Mouse (Mus musculus) gastrocnemius, adult 18-20 months (tissue): Measurements from ENCODE around the gene Pnpo. TPM values are rescaled to one million over a fixed set of nuclear protein-coding genes. Genes with fewer than 3 reads are reported as not detected.

ENCODE experiments used
- DNase-seq: peaks from one replicate; pipeline ENCODE4 v3.0.0; 2021; ENCODE audit warnings: low spot score
- total RNA-seq, 2 experiments: library from RNA; stranded (reverse); gene quantifications; 2 replicates each; pipeline ENCODE4 v1.2.3; 2021

The Pnpo gene
- total RNA-seq, 2 experiments from 2014 or later = 7.6 to 9.0 TPM

GRCm38 (mm10) chr11:96908594-96908993 is 35.2 kb downstream of the Pnpo start:
- no peak for DNase-seq

DNA sequence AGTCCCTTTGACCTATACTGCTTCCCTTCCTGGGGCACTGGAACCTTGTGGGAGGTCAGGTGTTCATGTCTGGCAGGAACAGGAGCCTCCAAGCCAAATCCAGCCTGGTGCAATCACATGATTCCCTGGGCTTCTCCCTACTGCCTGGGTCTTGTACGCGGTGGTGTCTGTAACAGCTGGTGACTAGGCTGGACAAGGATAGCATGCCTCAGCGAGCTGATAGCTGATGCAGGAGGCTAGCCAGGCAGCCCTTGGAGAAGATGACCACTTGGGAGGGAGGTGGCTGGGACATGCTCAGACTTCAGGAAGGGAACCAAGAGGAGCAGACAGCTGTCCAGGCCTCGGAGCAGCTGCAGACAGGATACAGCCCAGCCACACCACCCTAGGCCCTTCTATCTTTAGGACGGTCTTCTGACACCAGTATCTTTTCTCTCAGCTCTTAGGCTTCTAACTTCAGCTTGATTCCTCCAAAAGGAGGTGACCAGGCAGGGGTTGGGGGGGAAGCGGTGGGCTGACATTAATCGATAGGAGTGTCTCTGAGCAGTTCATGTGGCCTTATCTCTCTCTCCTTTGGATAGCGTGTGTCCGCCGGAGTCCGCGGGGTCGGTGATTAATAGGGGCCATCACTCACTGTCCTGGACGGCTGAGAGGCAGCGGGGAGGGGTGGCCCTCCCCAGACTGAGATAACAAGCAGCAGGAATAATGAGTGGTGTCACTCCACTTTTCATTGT is 37.2 kb downstream of the Pnpo start:
- DNase-seq = peak; percentile 87

DNA sequence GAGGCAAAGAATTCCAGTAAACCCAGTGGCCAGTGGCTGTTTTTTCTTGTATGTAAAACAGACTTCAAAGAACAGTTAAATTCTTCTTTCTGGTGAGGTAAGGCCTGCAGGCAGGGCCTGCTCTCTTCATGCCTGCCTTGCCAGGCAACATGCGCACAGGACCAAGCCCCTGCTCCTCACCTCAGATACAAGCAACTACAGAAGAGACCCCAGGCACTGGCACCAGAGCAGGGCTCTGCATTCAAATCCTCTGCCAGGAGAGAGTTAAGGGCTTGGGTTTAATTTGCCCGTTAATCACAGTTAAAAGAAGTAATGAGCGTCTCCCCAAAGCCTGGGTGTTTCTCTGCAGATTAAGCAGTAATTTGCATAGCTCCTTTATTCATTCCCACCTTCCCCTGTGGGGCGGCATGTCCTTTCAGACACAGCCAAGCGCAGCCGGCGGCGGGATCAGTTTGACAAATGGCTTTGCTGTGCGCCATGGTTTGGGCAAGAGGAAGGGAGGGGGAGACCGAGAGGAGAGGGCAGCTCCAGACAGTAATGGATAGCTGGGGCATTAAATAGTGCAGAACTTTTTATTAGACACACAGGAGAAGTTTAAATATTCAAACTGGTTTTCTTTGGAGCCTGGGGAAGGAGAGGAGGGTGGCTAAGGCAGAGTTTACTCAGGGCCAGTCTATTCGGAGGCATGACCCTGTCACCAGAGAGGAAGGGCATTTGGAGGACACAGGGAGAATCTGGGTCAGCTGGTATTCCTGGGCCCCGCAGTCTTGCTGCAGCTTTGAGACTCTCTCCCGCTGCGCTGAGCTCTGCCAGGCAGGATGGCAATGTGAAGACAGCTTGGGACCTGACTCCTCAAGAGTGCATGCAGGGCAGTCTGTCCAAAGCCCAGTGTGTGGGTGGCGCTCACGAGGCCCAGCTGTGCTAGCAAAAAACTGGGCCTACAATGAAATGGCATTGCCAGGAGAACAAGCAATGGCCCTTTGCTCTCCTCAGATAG is 40.8 kb downstream of the Pnpo start:
- peak; percentile 32 for DNase-seq

GRCm38 (mm10) chr11:96901332-96901731 is 42.5 kb downstream of the Pnpo start:
- no peak for DNase-seq

- no peak for DNase-seq
These were observed 44.1 kb downstream of the Pnpo start for GRCm38 (mm10) chr11:96899449-96900306.

GRCm38 (mm10) chr11:96895886-96896285 is 47.9 kb downstream of the Pnpo start:
- DNase-seq = no peak

- no peak for DNase-seq
These were observed 50.5 kb downstream of the Pnpo start for GRCm38 (mm10) chr11:96893203-96893842.

DNA sequence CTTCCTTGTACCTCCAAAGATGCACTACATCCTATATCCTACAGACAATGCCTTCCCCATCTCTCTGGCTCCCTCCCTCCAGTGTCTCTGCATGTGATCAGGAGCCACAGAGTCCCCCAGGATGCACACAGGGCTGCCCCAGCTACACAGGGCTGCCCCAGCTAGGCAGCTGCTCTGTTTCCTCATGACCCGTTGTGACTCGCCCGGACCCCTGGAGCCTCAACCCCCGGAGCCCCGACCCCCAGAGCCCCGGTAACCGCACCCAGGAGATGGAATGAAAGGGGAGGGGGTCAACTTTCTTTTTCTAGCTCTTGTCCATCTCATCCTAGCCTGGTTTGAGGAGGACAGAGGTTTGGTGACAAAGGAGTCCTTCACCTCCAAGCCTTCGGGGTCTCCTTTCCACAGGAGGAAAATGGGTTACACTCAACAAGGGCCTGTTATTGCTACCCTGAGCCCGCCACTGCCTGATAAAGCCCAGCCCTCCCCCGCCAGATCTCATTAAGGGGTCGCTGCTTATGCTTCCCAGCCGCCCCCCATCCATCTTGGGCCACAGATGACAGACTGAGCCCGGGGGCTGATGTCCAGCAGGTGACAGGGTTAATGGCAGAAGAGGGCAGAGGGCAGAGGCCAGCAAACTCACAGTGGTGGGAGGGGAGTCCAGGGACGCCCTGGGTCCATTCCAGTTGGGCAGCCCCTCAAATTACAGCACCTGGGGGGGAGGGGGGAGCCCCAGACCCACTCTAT is 51.8 kb downstream of the Pnpo start:
- no peak for DNase-seq

Other genes starting within 250 kb of the Pnpo start
- 10 to 100 TPM in 1 of 2 experiments, 1 to 10 TPM in 1; 9.6 to 10.3 TPM for gene Snx11, start 166.4 kb downstream of the Pnpo start, total RNA-seq
- 10 to 100 TPM; 34.2 to 36.1 TPM for gene Cbx1, start 154.9 kb downstream of the Pnpo start, total RNA-seq
- 100 to 1,000 TPM; 460 to 570 TPM for gene Nfe2l1, start 114.0 kb downstream of the Pnpo start, total RNA-seq
- gene Copz2, start 94.1 kb downstream of the Pnpo start, total RNA-seq = 10 to 100 TPM; 26.7 to 27.7 TPM
- 10 to 100 TPM; 24.9 to 25.7 TPM for gene Cdk5rap3, start 27.5 kb downstream of the Pnpo start, total RNA-seq
- gene Prr15l, start 15.9 kb downstream of the Pnpo start, total RNA-seq = not detected
- 10 to 100 TPM; 11.2 TPM for gene Sp2, start 39.0 kb upstream of the Pnpo start, total RNA-seq
- gene Sp6, start 69.4 kb upstream of the Pnpo start, total RNA-seq = under 1 TPM; 0.09 to 0.14 TPM
- gene Scrn2, start 86.0 kb upstream of the Pnpo start, total RNA-seq = 10 to 100 TPM; 13.1 to 13.2 TPM
- under 1 TPM in 1 of 2 experiments, not detected in 1; 0.16 TPM for gene Lrrc46, start 97.4 kb upstream of the Pnpo start, total RNA-seq
- gene Mrpl10, start 97.6 kb upstream of the Pnpo start, total RNA-seq = 10 to 100 TPM; 41.4 to 45.6 TPM
- gene Osbpl7, start 106.6 kb upstream of the Pnpo start, total RNA-seq = 1 to 10 TPM; 2.5 to 2.9 TPM
- under 1 TPM; 0.41 to 0.50 TPM for gene Tbx21, start 171.3 kb upstream of the Pnpo start, total RNA-seq
- 1 to 10 TPM; 3.3 to 6.8 TPM for gene Tbkbp1, start 207.5 kb upstream of the Pnpo start, total RNA-seq
- gene Kpnb1, start 243.9 kb upstream of the Pnpo start, total RNA-seq = 10 to 100 TPM; 47.7 to 52.4 TPM